Mouse (Mus musculus): Measurements from ENCODE around the gene Sfn.

- no peak for TF ChIP-seq CTCF (IDR thresholded peaks at IDR 0.05; ENCODE audit: borderline replicate concordance, extremely low read depth, insufficient read depth, insufficient read length)
- TF ChIP-seq POLR2A (IDR thresholded peaks at IDR 0.05; ENCODE audit: borderline replicate concordance, extremely low read depth, insufficient read depth, insufficient read length, poor library complexity, severe bottlenecking): no peak
Observed at GRCm38 (mm10) chr4:133604856-133605255, 2.9 kb upstream of the Sfn start.
